Mouse (Mus musculus) embryonic facial prominence, embryonic 15.5 days (tissue): Measurements from ENCODE around the gene Rnf187. TPM values are rescaled to one million over a fixed set of nuclear protein-coding genes. Genes with fewer than 3 reads are reported as not detected.
"Not testable (repeated sequence)": the region's sequence is repeated elsewhere in the genome, so short reads cannot be mapped to it uniquely, and the experiment has no call there.

Source experiments
- ATAC-seq: fragments of 200-750 bp; cut with Nextera tagmentation; 2 replicates; pipeline ENCODE4 v1.8.0; 2017; ENCODE audit warnings: low read depth, moderate TSS enrichment; ENCODE audit not compliant: insufficient number of reproducible peaks, low FRiP score, low TSS enrichment
- H3K27ac ChIP-seq: fragments of 300-500 bp; sonication (generic); replicated peaks from 2 replicates; pipeline ENCODE4 v1.5.1; 2015; ENCODE audit warnings: mild to moderate bottlenecking, inconsistent platforms
- H3K27me3 ChIP-seq: fragments of 300-500 bp; sonication (generic); 2 replicates; pipeline ENCODE4 v1.6.1; 2015; ENCODE audit warnings: inconsistent platforms
- H3K36me3 ChIP-seq: fragments of 300-500 bp; sonication (generic); 2 replicates; pipeline ENCODE4 v1.6.1; 2015; ENCODE audit warnings: mild to moderate bottlenecking, inconsistent platforms
- H3K4me1 ChIP-seq: fragments of 300-500 bp; sonication (generic); 2 replicates; pipeline ENCODE4 v1.6.1; 2015; ENCODE audit warnings: inconsistent platforms
- H3K4me2 ChIP-seq: fragments of 300-500 bp; sonication (generic); replicated peaks from 2 replicates; pipeline ENCODE4 v1.6.1; 2015; ENCODE audit warnings: mild to moderate bottlenecking, inconsistent platforms
- H3K4me3 ChIP-seq: fragments of 300-500 bp; sonication (generic); replicated peaks from 2 replicates; pipeline ENCODE4 v1.5.1; 2015; ENCODE audit warnings: mild to moderate bottlenecking, inconsistent platforms
- H3K9ac ChIP-seq: fragments of 300-500 bp; sonication (generic); 2 replicates; pipeline ENCODE4 v1.6.1; 2015; ENCODE audit warnings: inconsistent platforms
- H3K9me3 ChIP-seq: fragments of 300-500 bp; sonication (generic); replicated peaks from 2 replicates; pipeline ENCODE4 v1.6.1; 2016; ENCODE audit warnings: inconsistent platforms
- WGBS: fragments of 180-500 bp; shearing (Covaris S2); methylation state at CpG from one replicate; pipeline ENCODE4 v1.1.7; 2015; 5-methylcytosine and 5-hydroxymethylcytosine counted together
- polyA plus RNA-seq: library from polyadenylated mRNA; unstranded; fragments of >200 nt; fragmentation: Nextera tagmentation; extraction: Ambion mirVana; gene quantifications from 2 replicates; pipeline ENCODE4 v1.2.1, GENCODE M21; 2015

Gene Rnf187
- polyA plus RNA-seq, 1 experiment from 2014 or later = 243 TPM

DNA sequence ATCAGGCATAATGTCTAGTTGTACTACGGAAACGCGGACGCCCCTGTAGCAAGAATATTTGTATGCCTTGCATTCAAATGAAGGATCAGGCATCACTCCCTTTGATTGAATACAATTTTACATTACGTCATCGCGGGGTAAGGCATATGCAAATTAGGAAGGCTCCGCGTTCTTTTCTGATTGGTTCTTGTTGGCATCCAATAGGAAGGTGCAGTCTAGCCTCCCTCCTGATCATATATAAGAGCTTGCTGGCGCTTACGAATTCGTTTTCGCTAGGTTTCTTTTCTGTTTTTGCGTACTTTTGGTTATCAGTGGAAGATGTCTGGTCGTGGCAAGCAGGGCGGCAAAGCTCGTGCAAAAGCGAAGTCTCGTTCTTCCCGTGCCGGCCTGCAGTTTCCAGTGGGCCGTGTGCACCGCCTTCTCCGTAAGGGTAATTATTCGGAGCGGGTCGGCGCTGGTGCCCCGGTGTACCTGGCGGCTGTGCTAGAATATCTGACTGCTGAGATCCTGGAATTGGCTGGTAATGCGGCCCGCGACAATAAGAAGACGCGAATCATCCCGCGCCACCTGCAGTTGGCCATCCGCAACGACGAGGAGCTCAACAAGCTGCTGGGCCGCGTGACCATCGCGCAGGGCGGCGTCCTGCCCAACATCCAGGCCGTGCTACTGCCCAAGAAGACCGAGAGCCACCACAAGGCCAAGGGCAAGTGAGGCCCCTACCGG, 15.9 kb upstream of the Rnf187 start, which contains the start of the genes Hist3h2a and Trim17:
Hist3h2a (plus strand) TSS at position 266 of the 723 bp plus-strand sequence.
Trim17 (plus strand) TSS at position 266 of the 723 bp plus-strand sequence.
- H3K4me3 ChIP-seq = peak within 1 kb of the TSS; percentile 69
- peaks cover 8% of the 10 kb centered on the region for H3K27me3 ChIP-seq
- under 1% methylated on average over 49 of the region's 49 CpGs for WGBS
- peak; percentile 91 for ATAC-seq
- H3K36me3 ChIP-seq = peaks cover 4% of the 10 kb centered on the region; the same call in 1 of the 2 replicates
- H3K9ac ChIP-seq = peak within 1 kb of the TSS; percentile 86
- peak within 1 kb of the TSS; percentile 93 for H3K4me2 ChIP-seq
- peaks cover 38% of the 10 kb centered on the region for H3K4me1 ChIP-seq
- no peaks in the 10 kb centered on the region for H3K9me3 ChIP-seq
- H3K27ac ChIP-seq = peak within 1 kb of the TSS; percentile 100

DNA sequence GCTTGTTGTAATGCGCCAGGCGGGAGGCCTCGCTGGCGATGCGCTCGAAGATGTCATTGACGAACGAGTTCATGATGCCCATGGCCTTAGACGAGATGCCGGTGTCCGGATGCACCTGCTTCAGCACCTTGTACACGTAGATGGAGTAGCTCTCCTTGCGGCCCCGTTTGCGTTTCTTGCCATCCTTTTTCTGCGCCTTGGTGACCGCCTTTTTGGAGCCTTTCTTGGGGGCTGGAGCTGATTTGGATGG, 15.4 kb upstream of the Rnf187 start:
- Histone ChIP-seq H3K4me2 (peak overlapping the region; percentile 93), H3K4me1 (peaks cover 38% of the 10 kb centered on the region), H3K27ac (peak overlapping the region; percentile 100), H3K4me3 (peak overlapping the region; percentile 69), H3K9ac (peak overlapping the region; percentile 40)
- WGBS = 0% methylated on average over 17 of the region's 17 CpGs
- ATAC-seq, H3K27me3 ChIP-seq, H3K9me3 ChIP-seq, H3K36me3 ChIP-seq: not testable (repeated sequence)

DNA sequence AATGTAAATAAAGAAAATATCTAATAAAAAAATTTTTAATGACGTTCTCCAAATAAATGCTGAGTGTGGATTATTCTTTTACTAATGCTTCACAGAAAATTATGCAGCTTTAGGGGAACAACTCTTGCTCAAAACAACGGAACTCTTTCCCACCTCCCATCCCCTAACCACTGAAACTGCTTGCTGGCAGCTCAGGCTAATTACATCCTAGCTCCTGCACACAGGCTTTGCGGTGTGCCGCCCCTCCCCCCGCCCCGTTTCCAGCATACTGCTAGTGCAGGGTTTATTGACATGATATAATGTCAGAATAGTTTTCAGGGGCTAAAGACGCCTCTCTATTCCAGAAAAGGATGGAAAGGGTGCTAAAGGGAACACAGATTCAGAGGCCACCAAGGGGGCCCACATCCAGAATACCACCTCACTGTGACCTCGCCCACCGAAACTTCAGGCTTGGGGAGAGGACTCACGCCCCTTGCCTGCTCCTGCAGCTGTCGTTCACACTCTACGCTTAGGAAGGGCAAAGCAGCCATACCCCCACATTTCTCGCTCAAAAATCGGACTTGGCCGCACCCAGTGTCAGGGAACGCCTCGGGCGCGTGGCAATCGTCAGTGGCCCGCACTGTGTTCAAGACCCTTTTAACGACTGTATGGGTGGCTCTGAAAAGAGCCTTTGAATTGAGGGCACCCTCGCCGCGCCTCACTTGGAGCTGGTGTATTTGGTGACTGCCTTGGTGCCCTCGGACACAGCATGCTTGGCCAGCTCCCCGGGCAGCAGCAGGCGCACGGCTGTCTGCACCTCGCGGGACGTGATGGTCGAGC, 14.8 kb upstream of the Rnf187 start:
- Histone ChIP-seq H3K36me3 (peaks cover 4% of the 10 kb centered on the region; the same call in 1 of the 2 replicates), H3K9ac (peak overlapping the region; percentile 40), H3K4me2 (peak overlapping the region; percentile 93), H3K9me3 (no peaks in the 10 kb centered on the region), H3K27ac (peak overlapping the region; percentile 100), H3K27me3 (peaks cover 8% of the 10 kb centered on the region), H3K4me3 (peak overlapping the region; percentile 69), H3K4me1 (peaks cover 39% of the 10 kb centered on the region)
- WGBS = 2% methylated on average over 33 of the region's 33 CpGs
- 0 out of 2 replicates have a peak, but pooled peaks have one; percentile 1 for ATAC-seq

DNA sequence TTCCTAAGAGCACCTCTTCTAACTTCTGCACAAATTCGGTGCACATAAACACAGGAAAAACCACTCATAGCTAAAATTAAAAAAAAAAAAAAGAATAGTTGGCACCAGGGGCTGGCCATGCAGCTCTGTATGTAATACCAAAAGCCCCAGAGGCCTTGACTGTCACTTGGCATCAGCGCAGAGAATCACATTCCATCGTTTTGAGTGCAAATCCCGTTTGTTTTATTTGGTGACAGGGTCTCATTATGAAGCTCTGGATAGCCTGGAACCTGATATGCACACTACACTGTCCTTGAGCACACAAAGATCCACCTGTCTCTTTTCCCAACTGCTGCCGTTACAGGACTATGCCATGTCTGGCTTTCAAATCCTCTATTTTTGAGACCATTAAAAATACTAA, 12.5 kb upstream of the Rnf187 start:
- no peak for ATAC-seq
- H3K27ac ChIP-seq = no peak overlapping the region
- no peaks in the 10 kb centered on the region for H3K36me3 ChIP-seq
- no peak overlapping the region for H3K4me3 ChIP-seq
- H3K9ac ChIP-seq = no peak overlapping the region
- H3K9me3 ChIP-seq = no peaks in the 10 kb centered on the region
- peaks cover 32% of the 10 kb centered on the region for H3K4me1 ChIP-seq
- no peak overlapping the region for H3K4me2 ChIP-seq
- 48% methylated on average over 5 of the region's 5 CpGs for WGBS
- peaks cover 8% of the 10 kb centered on the region for H3K27me3 ChIP-seq

DNA sequence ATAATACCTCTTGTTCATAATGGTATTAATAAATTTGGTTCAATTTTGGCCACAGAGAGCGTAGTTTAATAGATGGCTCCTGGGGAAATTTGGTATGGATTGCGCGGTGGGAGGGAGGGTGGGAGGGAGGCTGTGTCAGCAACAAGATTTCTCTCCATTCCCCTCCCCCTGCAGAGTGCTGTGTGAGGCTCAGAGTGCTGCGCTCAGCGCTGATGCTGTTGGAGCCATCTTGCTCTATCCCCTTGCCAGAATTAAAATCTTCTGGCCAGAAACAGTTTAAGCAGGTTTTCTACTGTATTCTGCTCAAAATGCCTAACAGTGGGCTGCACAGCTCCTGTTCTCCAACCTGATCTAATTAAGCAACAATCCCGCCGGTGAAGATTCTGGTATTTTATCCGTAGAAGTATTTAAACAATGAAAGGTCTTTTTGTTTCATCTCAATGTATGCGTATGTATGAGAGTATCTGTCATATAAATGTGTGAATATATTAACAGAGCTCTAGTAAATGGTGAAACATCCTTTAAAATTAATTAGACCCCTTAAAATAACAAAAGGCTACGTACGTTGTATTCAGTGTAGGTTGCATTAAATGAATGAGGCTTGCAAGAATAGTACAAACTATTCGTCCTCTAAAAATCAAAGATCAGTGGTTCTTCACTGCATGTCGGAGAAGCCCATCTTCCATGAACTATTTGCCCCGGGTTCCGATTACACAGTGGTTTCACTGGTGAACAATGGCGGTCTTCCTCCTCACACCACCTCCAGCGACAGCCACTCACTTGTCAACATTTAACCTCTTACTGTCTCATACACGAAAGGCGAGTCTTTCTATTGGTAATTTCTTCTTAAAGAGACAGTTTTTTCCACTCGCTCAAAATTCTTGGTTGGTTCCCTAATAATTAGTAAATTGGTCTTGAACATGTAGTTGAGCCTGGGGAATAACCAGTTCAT, 11.0 kb upstream of the Rnf187 start:
- peaks cover 8% of the 10 kb centered on the region for H3K27me3 ChIP-seq
- WGBS = 7% methylated on average over 20 of the region's 20 CpGs
- peak overlapping the region; percentile 42; the same call in 1 of the 2 replicates for H3K9ac ChIP-seq
- no peaks in the 10 kb centered on the region for H3K9me3 ChIP-seq
- H3K4me1 ChIP-seq = peaks cover 29% of the 10 kb centered on the region
- H3K4me2 ChIP-seq = peak overlapping the region; percentile 65
- no peak for ATAC-seq
- peak overlapping the region; percentile 46 for H3K4me3 ChIP-seq
- H3K36me3 ChIP-seq = no peaks in the 10 kb centered on the region
- peak overlapping the region; percentile 86 for H3K27ac ChIP-seq

DNA sequence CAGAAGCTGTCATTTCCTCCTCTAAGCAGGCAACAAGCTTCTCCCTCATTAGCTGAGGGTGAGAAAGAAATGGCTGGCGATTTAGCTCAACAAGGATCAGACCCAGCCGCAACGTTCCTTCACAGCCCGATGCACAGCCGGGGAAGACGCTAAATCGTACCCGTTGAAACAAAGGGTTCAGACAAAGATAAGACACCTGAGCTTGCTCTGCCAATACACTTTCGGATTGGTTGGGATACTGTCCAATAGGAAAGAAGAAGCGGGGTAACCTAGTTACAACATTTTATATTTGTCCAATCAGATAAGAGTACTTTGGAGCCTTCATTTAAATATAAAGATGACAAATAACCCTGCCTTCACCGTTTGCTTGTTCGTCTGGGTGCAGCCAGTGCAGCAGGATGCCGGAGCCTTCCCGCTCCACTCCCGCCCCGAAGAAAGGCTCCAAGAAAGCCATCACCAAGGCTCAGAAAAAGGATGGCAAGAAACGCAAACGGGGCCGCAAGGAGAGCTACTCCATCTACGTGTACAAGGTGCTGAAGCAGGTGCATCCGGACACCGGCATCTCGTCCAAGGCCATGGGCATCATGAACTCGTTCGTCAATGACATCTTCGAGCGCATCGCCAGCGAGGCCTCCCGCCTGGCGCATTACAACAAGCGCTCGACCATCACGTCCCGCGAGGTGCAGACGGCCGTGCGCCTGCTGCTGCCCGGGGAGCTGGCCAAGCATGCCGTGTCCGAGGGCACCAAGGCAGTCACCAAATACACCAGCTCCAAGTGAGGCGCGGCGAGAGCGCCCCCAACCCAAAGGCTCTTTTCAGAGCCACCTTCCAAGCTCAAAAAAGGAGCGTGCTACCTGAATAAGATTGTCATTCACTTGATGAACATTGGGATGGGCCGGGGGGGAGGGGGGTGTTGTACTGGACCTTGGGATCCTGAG, 10.1 kb upstream of the Rnf187 start, which contains the start of gene Hist3h2ba:
Hist3h2ba (plus strand) TSS at position 379 of the 938 bp plus-strand sequence.
- H3K27ac ChIP-seq = peak within 1 kb of the TSS; percentile 86
- H3K27me3 ChIP-seq = peaks cover 8% of the 10 kb centered on the region
- H3K4me2 ChIP-seq = peak within 1 kb of the TSS; percentile 65
- WGBS = under 1% methylated on average over 48 of the region's 48 CpGs
- no peaks in the 10 kb centered on the region for H3K9me3 ChIP-seq
- H3K36me3 ChIP-seq = no peaks in the 10 kb centered on the region
- peak; percentile 88 for ATAC-seq
- H3K4me1 ChIP-seq = peaks cover 28% of the 10 kb centered on the region
- H3K9ac ChIP-seq = peak within 1 kb of the TSS; percentile 42; the same call in 1 of the 2 replicates
- H3K4me3 ChIP-seq = peak within 1 kb of the TSS; percentile 46

DNA sequence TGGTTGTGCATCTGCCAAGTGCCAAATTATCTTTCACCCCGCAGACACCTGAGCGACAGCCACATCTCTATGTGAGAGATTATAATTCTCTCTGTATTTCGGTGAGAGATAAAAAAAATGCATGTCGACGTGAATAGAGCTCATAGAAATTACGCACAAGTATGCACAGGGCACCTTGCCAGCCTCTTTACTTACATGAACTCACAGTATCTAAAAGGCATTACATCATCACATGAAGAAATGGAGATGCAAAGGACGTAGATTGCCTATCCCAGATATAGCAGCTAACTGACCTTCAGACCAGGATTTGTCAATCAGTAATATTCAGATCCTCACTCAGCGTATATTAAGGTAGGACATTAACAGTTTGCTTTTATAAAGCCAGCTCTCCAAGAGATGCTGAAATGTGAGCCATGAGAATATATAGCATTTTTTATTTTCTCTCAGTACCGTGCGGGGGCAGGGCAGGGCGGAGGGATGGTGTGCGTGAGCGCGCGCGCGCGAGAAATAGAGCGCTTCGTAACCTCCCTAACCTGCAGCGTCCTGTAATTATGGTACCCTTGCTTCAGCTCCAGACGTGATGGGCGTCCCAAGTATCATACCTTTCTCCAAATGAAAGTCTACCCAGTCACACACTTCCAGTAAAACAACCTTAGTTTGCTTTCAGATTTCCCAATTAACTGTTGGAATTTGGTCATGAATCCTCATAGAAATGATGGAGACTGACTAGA, 9.2 kb upstream of the Rnf187 start:
- Histone ChIP-seq H3K4me2 (peak overlapping the region; percentile 65), H3K4me1 (peaks cover 19% of the 10 kb centered on the region), H3K9ac (no peak overlapping the region), H3K9me3 (no peaks in the 10 kb centered on the region), H3K4me3 (peak overlapping the region; percentile 46), H3K36me3 (no peaks in the 10 kb centered on the region), H3K27ac (peak overlapping the region; percentile 86), H3K27me3 (peaks cover 8% of the 10 kb centered on the region)
- WGBS = 14% methylated on average over 23 of the region's 23 CpGs
- ATAC-seq = peak; percentile 60

DNA sequence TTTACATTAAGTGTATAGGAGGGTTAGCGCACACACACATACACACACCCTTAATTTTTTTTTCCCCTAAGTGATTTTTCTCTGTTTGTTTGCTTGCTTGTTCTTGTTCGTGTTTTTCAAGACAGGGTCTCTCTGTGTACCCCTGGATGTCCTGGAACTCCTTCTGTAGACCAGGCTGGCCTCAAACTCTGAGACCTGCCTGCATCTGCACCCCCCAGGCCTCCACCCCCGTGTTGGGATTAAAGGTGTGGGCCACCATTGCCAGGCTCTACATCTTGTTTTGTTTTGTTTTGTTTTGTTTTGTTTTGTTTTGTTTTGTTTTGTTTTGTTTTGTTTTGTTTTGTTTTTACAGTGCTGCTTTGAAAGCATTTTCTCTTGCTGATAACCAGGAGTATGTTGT, 8.6 kb upstream of the Rnf187 start:
- Histone ChIP-seq H3K4me1 (peaks cover 17% of the 10 kb centered on the region), H3K4me2 (no peak overlapping the region), H3K27ac (no peak overlapping the region), H3K9ac (no peak overlapping the region), H3K9me3 (no peaks in the 10 kb centered on the region), H3K36me3 (no peaks in the 10 kb centered on the region), H3K4me3 (no peak overlapping the region), H3K27me3 (peaks cover 8% of the 10 kb centered on the region)
- WGBS = 77% methylated on average over 3 of the region's 3 CpGs
- no peak for ATAC-seq

DNA sequence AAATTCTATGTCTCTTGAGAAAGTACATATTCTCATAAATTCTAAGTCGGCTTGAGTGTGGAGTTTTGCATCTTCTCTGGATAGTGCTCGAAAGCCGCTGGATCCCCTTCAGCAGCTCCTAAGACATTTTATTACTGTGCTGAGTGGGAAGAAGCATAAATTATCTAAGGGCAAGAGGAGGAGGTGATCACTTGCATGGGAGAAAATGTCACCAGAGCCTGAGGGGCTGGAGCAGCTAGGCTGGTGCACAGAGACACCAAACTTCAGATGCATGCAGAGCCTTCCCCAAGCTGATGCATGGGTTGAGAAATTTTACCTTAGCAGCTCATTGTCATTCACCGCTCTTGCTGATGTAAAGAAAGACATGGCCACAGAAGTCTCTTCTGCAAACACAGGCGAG, 5.4 kb upstream of the Rnf187 start:
- Histone ChIP-seq H3K4me3 (no peak overlapping the region), H3K9me3 (no peaks in the 10 kb centered on the region), H3K27me3 (no peaks in the 10 kb centered on the region; the same call in 1 of the 2 replicates), H3K4me1 (peaks cover 16% of the 10 kb centered on the region), H3K4me2 (no peak overlapping the region), H3K36me3 (no peaks in the 10 kb centered on the region), H3K9ac (no peak overlapping the region), H3K27ac (no peak overlapping the region)
- ATAC-seq = no peak
- 69% methylated on average over 5 of the region's 5 CpGs for WGBS
